Mouse (Mus musculus): ENCODE data around the gene Fbxw8. TPM values are rescaled to one million over a fixed set of nuclear protein-coding genes. Genes with fewer than 3 reads are reported as not detected.

Fbxw8 gene
- polyA plus RNA-seq, 1 experiment from 2014 or later = 45.0 TPM

DNA sequence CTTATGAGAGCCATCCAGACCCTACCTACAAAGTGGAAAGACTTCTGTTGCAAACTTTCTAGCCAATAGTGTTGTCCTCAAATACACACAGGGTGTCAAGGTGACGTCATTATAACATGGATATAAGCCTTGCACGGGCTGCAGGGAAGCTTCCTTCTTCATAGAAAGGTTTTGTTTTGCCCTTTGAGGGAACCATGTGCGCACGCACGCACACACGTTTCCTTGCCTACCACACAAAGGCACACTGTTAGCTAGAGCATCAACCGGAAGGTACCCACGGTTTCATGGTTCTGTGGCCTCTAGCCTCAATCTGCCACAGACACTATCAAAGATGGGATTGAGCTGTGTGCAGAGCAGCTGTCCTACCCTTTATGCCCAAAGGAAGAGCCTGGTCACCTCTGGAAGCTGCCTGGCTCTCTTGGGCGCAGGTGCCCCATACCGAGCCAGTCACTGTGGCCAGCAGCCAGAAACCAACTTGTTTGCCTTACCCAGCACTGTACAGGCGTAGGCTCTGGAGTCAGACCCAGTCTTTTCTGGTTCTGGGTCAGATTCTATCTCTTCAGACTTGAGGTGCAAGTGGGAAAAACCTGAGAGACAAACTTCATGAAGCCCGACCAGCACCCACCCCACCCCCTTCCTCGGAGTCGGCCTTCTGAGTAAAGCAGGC lies 108.0 kb downstream of the Fbxw8 start:
- Histone ChIP-seq H3K4me1 (no peaks in the 10 kb centered on the region), H3K36me3 (no peaks in the 10 kb centered on the region), H3K9me3 (replicated peaks) (no peaks in the 10 kb centered on the region), H3K27me3 (no peaks in the 10 kb centered on the region), H3K9ac (no peak overlapping the region), H3K4me3 (no peak overlapping the region), H3K27ac (no peak overlapping the region), H3K4me2 (replicated peaks) (no peak overlapping the region)
- ATAC-seq (ENCODE audit: low FRiP score) = no peak
- 91% methylated on average over 14 of the region's 14 CpGs for WGBS

DNA sequence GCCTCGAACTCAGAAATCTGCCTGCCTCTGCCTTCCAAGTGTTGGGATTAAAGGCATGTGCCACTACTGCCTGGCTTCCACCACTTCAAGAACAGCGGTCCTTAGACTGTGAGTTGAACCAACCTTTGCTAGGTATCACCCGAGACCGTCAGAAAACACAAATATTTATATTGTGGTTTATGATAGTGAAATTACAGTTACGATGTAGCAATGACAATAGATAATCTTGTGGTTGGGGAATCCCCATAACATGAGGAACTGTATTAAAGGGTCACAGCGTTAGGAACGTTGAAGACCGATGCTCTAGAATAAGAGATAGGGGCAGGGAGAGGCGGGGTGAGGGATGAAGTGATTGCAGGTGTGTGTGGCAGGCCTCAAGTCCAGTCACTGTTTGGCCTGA lies 109.9 kb downstream of the Fbxw8 start:
- ATAC-seq (ENCODE audit: low FRiP score) = no peak
- H3K4me3 ChIP-seq = no peak overlapping the region
- no peaks in the 10 kb centered on the region for H3K9me3 ChIP-seq (replicated peaks)
- H3K4me2 ChIP-seq (replicated peaks) = no peak overlapping the region
- WGBS = 94% methylated on average over 9 of the region's 9 CpGs
- H3K27ac ChIP-seq = no peak overlapping the region
- H3K9ac ChIP-seq = no peak overlapping the region
- H3K36me3 ChIP-seq = no peaks in the 10 kb centered on the region
- H3K27me3 ChIP-seq = no peaks in the 10 kb centered on the region
- H3K4me1 ChIP-seq = no peaks in the 10 kb centered on the region

DNA sequence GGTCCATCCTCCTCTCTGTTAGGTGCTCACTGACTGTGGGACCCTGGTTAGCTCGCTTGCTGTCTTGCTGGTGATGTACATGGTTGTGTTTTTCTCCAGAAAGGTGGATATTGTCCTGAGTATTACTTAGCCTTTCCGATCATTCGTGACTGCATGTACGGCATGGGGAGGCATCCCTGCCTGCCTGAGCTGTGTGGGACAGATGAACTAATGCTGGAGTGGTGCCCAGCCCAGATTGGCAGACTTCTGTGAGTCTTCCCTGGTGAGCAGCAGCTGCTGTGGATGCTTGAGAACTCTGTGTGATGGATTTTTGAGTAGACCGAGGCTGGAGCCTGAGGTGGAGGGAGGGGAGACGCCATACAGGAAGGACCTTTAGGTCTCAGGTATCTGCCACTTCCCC lies 110.4 kb downstream of the Fbxw8 start:
- Histone ChIP-seq H3K27ac (no peak overlapping the region), H3K9me3 (replicated peaks) (no peaks in the 10 kb centered on the region), H3K27me3 (no peaks in the 10 kb centered on the region), H3K4me3 (no peak overlapping the region), H3K9ac (no peak overlapping the region), H3K36me3 (no peaks in the 10 kb centered on the region), H3K4me2 (replicated peaks) (no peak overlapping the region), H3K4me1 (no peaks in the 10 kb centered on the region)
- no peak for ATAC-seq (ENCODE audit: low FRiP score)
- 88% methylated on average over 6 of the region's 6 CpGs for WGBS

DNA sequence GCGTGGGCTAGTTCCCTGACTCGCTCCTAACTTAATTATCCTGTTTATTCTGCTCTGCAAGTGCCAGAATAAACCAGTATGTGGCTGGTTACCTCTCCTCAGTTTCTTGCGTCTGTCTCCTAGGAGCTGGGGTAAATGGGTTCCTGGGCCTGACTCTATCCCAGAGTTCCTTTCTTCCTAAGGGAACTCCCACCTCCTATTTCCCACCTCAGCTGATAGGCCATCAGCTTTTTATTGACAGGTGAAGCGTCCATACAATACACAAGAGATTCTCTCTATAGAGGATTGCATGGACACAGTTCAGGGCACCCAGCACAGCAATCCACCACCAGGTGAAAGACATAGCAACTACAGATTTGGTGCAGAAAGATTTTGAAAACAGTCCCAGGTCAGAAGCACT lies 111.5 kb downstream of the Fbxw8 start:
- Histone ChIP-seq H3K36me3 (no peaks in the 10 kb centered on the region), H3K4me1 (no peaks in the 10 kb centered on the region), H3K27me3 (no peaks in the 10 kb centered on the region), H3K27ac (no peak overlapping the region), H3K4me2 (replicated peaks) (no peak overlapping the region), H3K4me3 (no peak overlapping the region), H3K9ac (no peak overlapping the region), H3K9me3 (replicated peaks) (no peaks in the 10 kb centered on the region)
- 84% methylated on average over 4 of the region's 4 CpGs for WGBS
- no peak for ATAC-seq (ENCODE audit: low FRiP score)

DNA sequence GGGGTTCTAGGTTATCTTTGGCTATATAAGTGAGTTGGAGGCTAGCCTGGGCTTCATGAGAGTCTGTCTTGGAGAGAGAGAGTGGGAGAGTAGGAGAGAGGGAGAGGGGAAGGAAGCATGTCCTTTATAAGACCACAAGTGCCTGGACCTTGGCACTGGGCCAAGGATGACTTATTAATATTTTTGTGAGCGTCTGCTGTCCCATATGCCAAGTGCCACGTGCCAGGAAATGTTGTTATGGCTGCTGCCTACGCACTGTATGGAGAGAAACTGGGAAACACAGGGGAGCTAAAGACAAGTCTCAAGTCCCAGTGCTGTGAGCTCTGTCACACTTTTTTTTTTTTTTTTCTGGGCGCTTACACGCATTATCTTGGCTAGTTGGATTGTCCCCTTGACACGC lies 112.7 kb downstream of the Fbxw8 start:
- 91% methylated on average over 6 of the region's 6 CpGs for WGBS
- H3K4me3 ChIP-seq = no peak overlapping the region
- no peak overlapping the region for H3K27ac ChIP-seq
- H3K9ac ChIP-seq = no peak overlapping the region
- ATAC-seq (ENCODE audit: low FRiP score) = no peak
- no peaks in the 10 kb centered on the region for H3K9me3 ChIP-seq (replicated peaks)
- H3K4me1 ChIP-seq = peaks cover 3% of the 10 kb centered on the region; the same call in 1 of the 2 replicates
- no peaks in the 10 kb centered on the region for H3K27me3 ChIP-seq
- H3K36me3 ChIP-seq = no peaks in the 10 kb centered on the region
- H3K4me2 ChIP-seq (replicated peaks) = no peak overlapping the region

DNA sequence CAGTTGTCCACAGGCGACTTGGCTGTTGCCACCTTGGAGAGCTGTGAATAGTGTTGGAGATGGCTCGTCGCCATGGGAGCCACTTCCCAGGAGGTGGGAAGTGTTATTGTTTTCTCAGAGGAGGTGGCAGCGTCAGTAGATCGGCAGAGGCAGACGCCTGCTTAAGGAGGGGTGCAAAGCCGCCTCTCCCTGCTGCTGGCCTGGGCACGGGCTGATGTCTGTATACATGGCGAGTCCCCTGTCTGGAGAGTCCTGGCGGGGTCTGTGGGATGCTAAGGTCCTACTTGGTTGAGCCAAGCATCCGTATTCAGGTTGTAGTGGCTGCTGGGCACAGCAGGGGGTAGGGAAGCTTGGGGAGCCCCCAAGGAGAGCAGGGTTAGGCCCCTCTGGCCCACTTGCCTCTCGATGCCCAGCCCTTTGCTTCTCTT lies 116.0 kb downstream of the Fbxw8 start:
- Histone ChIP-seq H3K9ac (no peak overlapping the region), H3K27me3 (no peaks in the 10 kb centered on the region), H3K4me3 (no peak overlapping the region), H3K9me3 (replicated peaks) (no peaks in the 10 kb centered on the region), H3K27ac (no peak overlapping the region), H3K4me2 (replicated peaks) (no peak overlapping the region), H3K36me3 (no peaks in the 10 kb centered on the region), H3K4me1 (peaks cover 9% of the 10 kb centered on the region)
- WGBS = 28% methylated on average over 12 of the region's 12 CpGs
- no peak for ATAC-seq (ENCODE audit: low FRiP score)

DNA sequence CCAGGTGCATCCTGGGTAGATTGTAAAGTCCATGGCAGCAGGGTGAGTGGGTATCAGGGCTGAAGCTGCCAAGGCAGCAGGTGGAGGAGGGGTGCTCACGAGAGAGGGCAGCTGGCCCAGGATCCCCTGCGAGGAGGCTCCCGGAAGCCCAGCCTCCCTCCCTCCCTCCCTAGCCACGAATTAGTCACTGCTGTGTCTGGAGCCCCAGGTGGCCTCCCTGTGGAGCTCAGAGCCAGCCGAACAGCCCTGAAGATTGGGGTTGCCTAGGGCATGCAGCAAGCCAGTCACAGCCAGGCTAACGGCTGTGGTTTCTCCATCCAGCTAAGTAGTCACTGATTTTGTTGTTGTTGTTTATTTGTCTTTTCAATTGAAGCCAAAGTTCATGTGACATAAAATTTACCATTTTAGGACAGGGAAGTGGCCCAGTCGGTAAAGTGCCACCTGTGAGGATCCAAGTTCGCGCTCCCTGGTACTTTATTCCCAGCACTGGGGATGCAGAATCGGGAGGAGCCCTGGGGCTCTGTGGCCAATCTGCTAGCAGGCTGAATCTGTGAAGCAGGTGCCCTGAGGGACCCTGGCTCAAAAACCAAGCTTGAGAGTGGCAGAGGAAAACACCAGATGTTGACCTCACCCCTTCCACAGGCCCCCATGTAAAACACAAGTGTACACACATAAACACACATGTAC lies 117.3 kb downstream of the Fbxw8 start:
- H3K4me1 ChIP-seq = peaks cover 16% of the 10 kb centered on the region
- 10% methylated on average over 10 of the region's 10 CpGs for WGBS
- H3K27me3 ChIP-seq = no peaks in the 10 kb centered on the region
- H3K27ac ChIP-seq = peak overlapping the region; percentile 56
- H3K9ac ChIP-seq = no peak overlapping the region
- peak overlapping the region; percentile 39; the same call in 1 of the 2 replicates for H3K4me2 ChIP-seq (replicated peaks)
- peak; percentile 81 for ATAC-seq (ENCODE audit: low FRiP score)
- no peaks in the 10 kb centered on the region for H3K36me3 ChIP-seq
- no peaks in the 10 kb centered on the region for H3K9me3 ChIP-seq (replicated peaks)
- H3K4me3 ChIP-seq = no peak overlapping the region

DNA sequence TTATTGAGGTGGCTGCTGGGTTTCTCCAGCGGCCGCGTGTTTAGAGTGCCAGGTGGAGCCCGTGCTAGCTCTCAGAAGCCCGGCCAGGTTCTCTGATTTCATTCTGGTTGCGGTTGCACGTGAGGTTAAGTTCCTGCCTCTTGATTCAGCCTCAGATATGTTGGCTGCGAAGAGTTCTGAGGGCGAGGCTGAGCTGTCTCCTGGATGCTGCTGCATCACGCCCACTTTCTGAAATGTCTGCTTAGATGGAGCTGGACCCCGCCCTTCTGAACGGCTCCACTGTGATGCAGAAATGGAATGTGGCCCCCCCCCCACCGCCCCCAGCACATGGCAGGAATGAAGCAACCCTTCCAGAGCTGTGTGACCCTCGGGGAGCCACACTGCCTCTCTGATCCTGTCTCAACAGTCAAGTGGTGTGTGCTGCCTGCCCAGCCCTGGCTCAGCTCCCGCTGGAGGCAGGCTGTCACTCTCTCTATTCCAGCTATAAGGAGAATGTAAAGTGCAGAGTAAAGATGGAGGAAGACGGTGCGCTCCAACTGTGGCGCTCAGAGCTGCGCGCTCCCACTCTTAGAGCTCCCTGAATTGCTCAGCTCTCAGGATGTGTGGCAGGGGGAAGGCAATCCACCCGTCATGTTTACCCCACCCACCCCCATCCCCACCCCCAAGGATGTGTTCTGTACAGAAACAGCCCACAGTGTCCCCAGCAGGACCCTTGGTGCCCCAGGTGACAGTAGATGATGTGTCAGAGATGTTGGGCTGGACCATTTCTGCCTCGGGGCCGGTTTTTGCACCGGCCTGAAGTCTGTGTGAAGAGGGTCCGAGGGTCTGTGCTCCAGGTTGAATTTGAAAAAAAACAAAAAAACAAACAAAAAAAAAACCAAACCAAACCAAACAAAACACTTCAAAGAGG lies 118.1 kb downstream of the Fbxw8 start:
- Histone ChIP-seq H3K9me3 (replicated peaks) (no peaks in the 10 kb centered on the region), H3K36me3 (no peaks in the 10 kb centered on the region), H3K4me1 (peaks cover 16% of the 10 kb centered on the region), H3K4me3 (no peak overlapping the region), H3K9ac (no peak overlapping the region), H3K27me3 (no peaks in the 10 kb centered on the region), H3K4me2 (replicated peaks) (peak overlapping the region; percentile 39), H3K27ac (peak overlapping the region; percentile 23; the same call in 1 of the 2 replicates)
- ATAC-seq (ENCODE audit: low FRiP score) = peak; percentile 63
- 36% methylated on average over 25 of the region's 25 CpGs for WGBS

DNA sequence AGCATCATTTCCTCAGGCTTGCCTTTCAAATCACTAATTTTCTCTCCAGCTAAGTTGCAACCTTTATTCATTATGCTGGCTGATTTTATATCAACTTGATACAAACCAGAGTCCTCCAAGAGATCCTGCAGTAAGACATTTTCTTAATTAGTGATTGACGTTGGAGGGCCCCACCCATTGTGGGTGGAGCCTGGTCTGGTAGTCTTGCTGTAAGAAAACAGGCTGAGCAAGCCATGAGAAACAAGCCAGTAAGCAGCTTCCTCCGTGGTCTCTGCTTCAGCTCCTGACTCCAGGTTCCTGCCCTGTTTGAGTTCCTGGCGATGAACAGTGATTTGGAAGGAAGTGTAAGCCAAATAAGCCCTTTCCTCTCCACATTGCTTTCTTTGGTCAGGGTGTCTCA lies 119.5 kb downstream of the Fbxw8 start:
- H3K4me3 ChIP-seq = no peak overlapping the region
- H3K9ac ChIP-seq = no peak overlapping the region
- no peak for ATAC-seq (ENCODE audit: low FRiP score)
- peaks cover 21% of the 10 kb centered on the region for H3K4me1 ChIP-seq
- no peak overlapping the region for H3K4me2 ChIP-seq (replicated peaks)
- peaks cover 11% of the 10 kb centered on the region for H3K27me3 ChIP-seq
- 64% methylated on average over 3 of the region's 3 CpGs for WGBS
- H3K36me3 ChIP-seq = no peaks in the 10 kb centered on the region
- H3K9me3 ChIP-seq (replicated peaks) = no peaks in the 10 kb centered on the region
- H3K27ac ChIP-seq = no peak overlapping the region

DNA sequence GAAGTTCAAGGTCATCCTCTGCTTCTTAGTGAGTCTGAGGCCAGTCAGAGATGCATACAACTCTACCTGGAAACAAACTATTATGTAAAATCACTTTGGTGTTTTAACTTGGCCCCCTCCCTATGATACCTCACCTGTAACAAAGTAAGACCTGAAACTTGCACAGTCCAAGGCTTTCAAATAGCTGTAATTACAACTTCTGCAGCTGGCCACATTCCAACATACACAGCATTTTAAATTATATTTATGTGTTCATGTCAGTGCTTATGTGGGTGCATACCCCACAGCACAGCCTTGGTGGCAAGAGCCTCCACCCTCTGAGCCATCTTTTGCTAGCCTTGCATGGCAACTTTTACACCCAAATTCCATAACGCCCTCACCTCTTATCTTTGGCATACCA lies 120.6 kb downstream of the Fbxw8 start:
- Histone ChIP-seq H3K4me3 (no peak overlapping the region), H3K9me3 (replicated peaks) (no peaks in the 10 kb centered on the region), H3K4me1 (peaks cover 22% of the 10 kb centered on the region), H3K9ac (no peak overlapping the region), H3K27ac (no peak overlapping the region), H3K36me3 (no peaks in the 10 kb centered on the region), H3K4me2 (replicated peaks) (no peak overlapping the region), H3K27me3 (peaks cover 23% of the 10 kb centered on the region)
- no peak for ATAC-seq (ENCODE audit: low FRiP score)
- WGBS = 89% methylated on average over 1 of the region's 1 CpGs

DNA sequence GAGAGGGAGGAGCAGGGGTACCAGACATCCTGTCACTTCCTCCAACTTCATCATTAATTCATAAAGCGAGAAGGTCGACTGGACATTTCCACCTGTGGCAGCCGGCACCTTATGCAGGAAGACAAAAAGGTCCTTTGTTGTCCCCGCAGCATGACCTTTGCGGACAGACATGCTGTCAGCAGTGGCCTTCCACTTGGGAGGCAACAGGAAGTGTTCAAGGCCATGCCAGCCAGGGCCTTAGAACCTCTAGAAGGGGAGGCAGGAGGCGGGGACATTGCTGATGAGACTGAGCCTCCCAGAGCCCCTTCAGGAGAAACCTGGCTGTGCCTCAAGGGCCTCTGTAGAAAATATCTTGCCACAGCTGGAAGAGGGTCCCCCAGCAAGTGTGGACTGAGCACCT lies 121.5 kb downstream of the Fbxw8 start:
- Histone ChIP-seq H3K4me1 (peaks cover 30% of the 10 kb centered on the region), H3K4me2 (replicated peaks) (no peak overlapping the region), H3K27me3 (peaks cover 32% of the 10 kb centered on the region), H3K27ac (no peak overlapping the region), H3K9ac (no peak overlapping the region), H3K36me3 (no peaks in the 10 kb centered on the region), H3K4me3 (no peak overlapping the region), H3K9me3 (replicated peaks) (no peaks in the 10 kb centered on the region; the same call in 1 of the 2 replicates)
- no peak for ATAC-seq (ENCODE audit: low FRiP score)
- WGBS = 68% methylated on average over 6 of the region's 6 CpGs

DNA sequence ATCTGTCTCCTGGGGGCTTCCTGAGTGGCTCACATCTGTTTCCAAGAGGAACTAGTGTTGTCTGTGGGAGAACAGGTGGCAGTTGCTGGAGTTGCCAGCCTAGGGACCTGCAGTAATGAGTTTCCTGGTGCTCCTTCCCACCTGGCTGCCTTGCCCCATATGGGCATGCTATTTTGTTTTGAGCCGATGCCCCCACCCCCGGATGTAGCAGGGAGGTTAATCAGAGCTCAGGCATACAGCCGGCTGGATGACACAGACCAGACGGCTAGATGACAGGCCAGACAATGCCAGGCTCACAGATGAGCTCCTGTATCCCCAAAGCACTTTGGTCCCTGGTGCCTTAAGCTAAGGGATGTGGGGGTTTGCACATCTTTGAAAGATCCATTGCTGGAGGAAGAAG lies 121.9 kb downstream of the Fbxw8 start:
- no peak overlapping the region for H3K9ac ChIP-seq
- 44% methylated on average over 4 of the region's 4 CpGs for WGBS
- H3K9me3 ChIP-seq (replicated peaks) = no peaks in the 10 kb centered on the region; the same call in 1 of the 2 replicates
- no peak overlapping the region for H3K27ac ChIP-seq
- no peak overlapping the region for H3K4me2 ChIP-seq (replicated peaks)
- peaks cover 34% of the 10 kb centered on the region for H3K4me1 ChIP-seq
- no peaks in the 10 kb centered on the region for H3K36me3 ChIP-seq
- no peak for ATAC-seq (ENCODE audit: low FRiP score)
- H3K27me3 ChIP-seq = peaks cover 36% of the 10 kb centered on the region
- H3K4me3 ChIP-seq = no peak overlapping the region
